Comparison of ENCODE assay signal across 13 mouse cellular contexts in genomic region chr1:154995778-154996390, GRCm38 (mm10).
DNase-seq lines count a peak whose midpoint lies in the region; ATAC-seq and TF ChIP-seq lines count a peak whose summit lies in the region.
"Had no signal": no experiment of that assay in that cellular context is flagged by ENCODE, and none has a peak within 500 bp of the region (broad histone marks: within the 10 kb centered on the region; RNA-seq: fewer than 3 reads in every experiment).

No protein-coding gene starts in this region.

- no peak for TF ChIP-seq EP300 in liver, postnatal 0 days (IDR thresholded peaks at IDR 0.05; ENCODE audit: low read depth)

- no peak overlapping the region for H3K4me2 ChIP-seq in hindbrain, embryonic 12.5 days (replicated peaks)
- H3K4me2 ChIP-seq in hindbrain, embryonic 16.5 days (ENCODE audit: low read length), result no peak overlapping the region
- no peak overlapping the region for H3K4me2 ChIP-seq in limb, embryonic 12.5 days
- no peak overlapping the region for H3K4me2 ChIP-seq in liver, postnatal 0 days (ENCODE audit: low read depth, low read length)
- H3K4me2 ChIP-seq: heart, embryonic 11.5 days; hindbrain, embryonic 15.5 days; stomach, embryonic 15.5 days had no signal

- H3K9ac ChIP-seq in hindbrain, embryonic 12.5 days, result no peak overlapping the region
- H3K9ac ChIP-seq in hindbrain, embryonic 16.5 days (ENCODE audit: low read depth, low read length), result no peak overlapping the region
- H3K9ac ChIP-seq in limb, embryonic 12.5 days (replicated peaks), result no peak overlapping the region
- no peak overlapping the region for H3K9ac ChIP-seq in liver, postnatal 0 days (replicated peaks)
- H3K9ac ChIP-seq: hindbrain, embryonic 15.5 days; stomach, embryonic 15.5 days had no signal

- peaks cover 6% of the 10 kb centered on the region; the same call in 1 of the 2 replicates for H3K27me3 ChIP-seq in hindbrain, embryonic 12.5 days
- no peaks in the 10 kb centered on the region for H3K27me3 ChIP-seq in hindbrain, embryonic 16.5 days (replicated peaks; ENCODE audit: control insufficient read depth, insufficient read depth, low read length)
- no peaks in the 10 kb centered on the region for H3K27me3 ChIP-seq in limb, embryonic 12.5 days
- no peaks in the 10 kb centered on the region for H3K27me3 ChIP-seq in thymus, adult 2 months (ENCODE audit: control insufficient read depth, insufficient read depth, low read length)
- no peaks in the 10 kb centered on the region for H3K27me3 ChIP-seq in liver, postnatal 0 days (ENCODE audit: insufficient read depth, low read length)
- H3K27me3 ChIP-seq: hindbrain, embryonic 15.5 days; stomach, embryonic 15.5 days had no signal

- no peaks in the 10 kb centered on the region for H3K36me3 ChIP-seq in hindbrain, embryonic 12.5 days
- H3K36me3 ChIP-seq in hindbrain, embryonic 16.5 days (ENCODE audit: control insufficient read depth, insufficient read depth, low read length), result no peaks in the 10 kb centered on the region
- H3K36me3 ChIP-seq in limb, embryonic 12.5 days, result no peaks in the 10 kb centered on the region
- no peaks in the 10 kb centered on the region for H3K36me3 ChIP-seq in thymus, adult 2 months (ENCODE audit: control insufficient read depth, insufficient read depth, low read length)
- H3K36me3 ChIP-seq in liver, postnatal 0 days (replicated peaks; ENCODE audit: insufficient read depth, low read length), result no peaks in the 10 kb centered on the region
- H3K36me3 ChIP-seq: hindbrain, embryonic 15.5 days; stomach, embryonic 15.5 days had no signal

- H3K4me1 ChIP-seq in hindbrain, embryonic 12.5 days, result peaks cover 17% of the 10 kb centered on the region
- H3K4me1 ChIP-seq in hindbrain, embryonic 16.5 days (ENCODE audit: control insufficient read depth, insufficient read depth, low read depth, low read length), result peaks cover 9% of the 10 kb centered on the region
- peaks cover 12% of the 10 kb centered on the region for H3K4me1 ChIP-seq in limb, embryonic 12.5 days (replicated peaks)
- H3K4me1 ChIP-seq in thymus, adult 2 months (replicated peaks; ENCODE audit: control insufficient read depth, insufficient read depth, low read length), result no peaks in the 10 kb centered on the region
- H3K4me1 ChIP-seq in liver, postnatal 0 days (ENCODE audit: insufficient read depth), result no peaks in the 10 kb centered on the region
- H3K4me1 ChIP-seq: stomach, embryonic 15.5 days had no signal

- DNase-seq in cerebellum, postnatal 14 days, result peak; percentile 37 to 56
- DNase-seq in thymus, adult 2 months, result no peak
- no peak for DNase-seq in urinary bladder, postnatal 36 days (ENCODE audit: low spot score in 2 of 2)
- no peak for DNase-seq in liver, postnatal 0 days
- DNase-seq: adrenal gland, postnatal 14 days; cerebellum, adult 11 months had no signal

- no peaks in the 10 kb centered on the region for H3K9me3 ChIP-seq in hindbrain, embryonic 12.5 days (replicated peaks)
- H3K9me3 ChIP-seq in hindbrain, embryonic 16.5 days (ENCODE audit: control insufficient read depth, low read length), result no peaks in the 10 kb centered on the region
- no peaks in the 10 kb centered on the region for H3K9me3 ChIP-seq in limb, embryonic 12.5 days
- no peaks in the 10 kb centered on the region for H3K9me3 ChIP-seq in liver, postnatal 0 days (ENCODE audit: low read length)
- H3K9me3 ChIP-seq: hindbrain, embryonic 15.5 days; stomach, embryonic 15.5 days had no signal

- TF ChIP-seq CTCF in thymus, adult 2 months (IDR thresholded peaks at IDR 0.05; ENCODE audit: borderline replicate concordance, control insufficient read depth, extremely low read depth, insufficient read depth, low read length, poor library complexity), result no peak
- no peak for TF ChIP-seq CTCF in liver, postnatal 0 days (IDR thresholded peaks at IDR 0.05; ENCODE audit: low read depth)

- H3K27ac ChIP-seq in hindbrain, embryonic 12.5 days, result no peak overlapping the region
- H3K27ac ChIP-seq in hindbrain, embryonic 16.5 days (ENCODE audit: low read depth, low read length), result no peak overlapping the region
- H3K27ac ChIP-seq in limb, embryonic 12.5 days, result no peak overlapping the region
- H3K27ac ChIP-seq in thymus, adult 2 months (ENCODE audit: control insufficient read depth, insufficient read depth, low read length), result no peak overlapping the region
- no peak overlapping the region for H3K27ac ChIP-seq in liver, postnatal 0 days (ENCODE audit: low read depth)
- H3K27ac ChIP-seq: stomach, embryonic 15.5 days had no signal

- H3K4me3 ChIP-seq in hindbrain, embryonic 12.5 days, result no peak overlapping the region
- H3K4me3 ChIP-seq in hindbrain, embryonic 16.5 days (ENCODE audit: low read length), result no peak overlapping the region
- H3K4me3 ChIP-seq in limb, embryonic 12.5 days (replicated peaks), result no peak overlapping the region
- no peak overlapping the region for H3K4me3 ChIP-seq in thymus, adult 2 months (ENCODE audit: control insufficient read depth, insufficient read depth, low read length)
- H3K4me3 ChIP-seq in liver, postnatal 0 days (ENCODE audit: low read depth, low read length), result no peak overlapping the region
- H3K4me3 ChIP-seq: hindbrain, embryonic 15.5 days; stomach, embryonic 15.5 days had no signal

- 67% methylated on average over 9 of the region's 9 CpGs for WGBS in hindbrain, embryonic 12.5 days
- 66% methylated on average over 9 of the region's 9 CpGs for WGBS in hindbrain, embryonic 16.5 days
- WGBS in limb, embryonic 12.5 days, result 65% methylated on average over 9 of the region's 9 CpGs
- 80% methylated on average over 9 of the region's 9 CpGs for WGBS in thymus, adult 2 months
- WGBS in liver, postnatal 0 days (ENCODE audit: insufficient replicate concordance), result 71% methylated on average over 9 of the region's 9 CpGs

- no peak for ATAC-seq in cerebellum, adult (ENCODE audit: insufficient number of reproducible peaks, low FRiP score, low TSS enrichment)
- 0 out of 2 replicates have a peak, but pooled peaks have one; percentile 23 for ATAC-seq in hindbrain, embryonic 12.5 days (ENCODE audit: low FRiP score)
- no peak for ATAC-seq in hindbrain, embryonic 16.5 days
- ATAC-seq in limb, embryonic 12.5 days (ENCODE audit: insufficient number of reproducible peaks, insufficient read depth, low FRiP score, low TSS enrichment, low read depth), result peak; percentile 21; the same call in 1 of the 2 replicates
- ATAC-seq in liver, postnatal 0 days, result no peak

- no peak for TF ChIP-seq POLR2A in thymus, adult 2 months (IDR thresholded peaks at IDR 0.05; ENCODE audit: control insufficient read depth, extremely low read depth, insufficient read depth, low read length, poor library complexity)

Comparison
In these comparisons a context has a peak if more than half of its experiments do, and no peak if none do; other contexts are left out.
1. ATAC-seq: peak in hindbrain, embryonic 12.5 days (single experiment) and limb, embryonic 12.5 days (single experiment); none in cerebellum, adult (single experiment), hindbrain, embryonic 16.5 days (single experiment) and liver, postnatal 0 days (single experiment).
2. DNase-seq: peak in cerebellum, postnatal 14 days (2 of 2); none in thymus, adult 2 months (single experiment), urinary bladder, postnatal 36 days (0 of 2) and liver, postnatal 0 days (single experiment).